Mouse (Mus musculus): ENCODE data around the gene Loxl1.

Gene Loxl1

DNA sequence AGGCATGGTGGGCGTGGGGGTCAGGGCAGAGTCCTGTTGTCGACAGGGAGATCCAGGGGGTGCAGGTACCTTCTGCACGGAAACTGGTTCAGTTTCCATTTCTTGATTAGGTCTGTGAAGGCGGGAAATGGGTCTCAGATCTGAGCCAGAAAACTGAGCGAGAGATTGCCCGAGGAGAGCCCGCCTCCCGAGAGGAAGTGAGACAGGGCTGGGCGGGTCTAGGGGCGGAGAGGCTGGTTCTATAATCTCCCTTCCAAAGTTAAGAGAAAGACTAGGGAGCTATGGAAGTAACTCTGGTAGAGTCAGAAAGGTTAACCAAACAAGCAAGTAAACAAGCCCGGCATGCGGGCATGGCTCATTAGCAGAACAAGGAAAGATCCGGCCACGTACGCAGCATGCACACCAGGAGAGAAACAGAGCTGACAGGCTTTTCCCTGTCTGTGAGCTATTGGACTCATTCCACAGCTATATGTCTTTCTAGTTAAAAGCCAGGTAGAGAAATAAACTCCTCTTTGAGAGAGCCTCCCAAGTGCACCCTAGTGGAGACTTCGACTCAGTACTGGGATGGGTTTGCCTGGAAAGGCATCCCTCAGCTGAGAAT, 63.3 kb downstream of the Loxl1 start, which contains the start of gene Pml:
Pml (minus strand) TSS at position 195 of the 601 bp plus-strand sequence.
- peak; percentile 89 for DNase-seq (ENCODE audit: low read depth, low spot score)

DNA sequence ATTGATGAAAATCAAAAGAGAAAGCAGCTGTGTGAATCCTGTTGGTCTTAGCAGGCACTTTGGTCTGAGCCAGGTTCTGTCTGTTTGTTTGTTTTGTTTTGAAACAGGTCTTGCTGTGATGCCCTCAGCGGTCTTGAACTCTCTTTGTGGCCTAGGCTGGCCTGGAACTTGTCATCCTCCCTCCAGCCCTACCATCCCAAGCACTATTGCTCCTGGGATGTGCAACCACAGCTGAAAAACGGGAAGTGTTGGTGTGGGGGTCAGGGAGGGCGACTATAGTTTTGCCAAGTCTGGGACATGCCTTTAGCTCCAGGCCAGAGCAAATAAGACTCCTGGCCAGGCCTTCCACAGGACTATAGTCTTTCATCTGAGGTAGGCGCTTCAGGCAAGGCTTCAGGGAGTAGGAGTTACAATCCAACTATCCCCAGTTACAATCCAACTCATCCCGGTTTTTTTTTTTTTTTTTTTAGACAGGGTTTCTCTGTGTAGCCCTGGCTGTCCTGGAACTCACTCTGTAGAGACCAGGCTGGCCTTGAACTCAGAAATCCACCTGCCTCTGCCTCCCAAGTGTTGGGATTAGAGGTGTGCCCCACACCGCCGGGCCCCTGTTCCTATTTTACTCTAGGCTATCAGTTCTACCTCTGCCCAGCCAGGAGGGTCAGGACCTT, 64.1 kb downstream of the Loxl1 start:
- DNase-seq (ENCODE audit: low read depth, low spot score), result no peak

DNA sequence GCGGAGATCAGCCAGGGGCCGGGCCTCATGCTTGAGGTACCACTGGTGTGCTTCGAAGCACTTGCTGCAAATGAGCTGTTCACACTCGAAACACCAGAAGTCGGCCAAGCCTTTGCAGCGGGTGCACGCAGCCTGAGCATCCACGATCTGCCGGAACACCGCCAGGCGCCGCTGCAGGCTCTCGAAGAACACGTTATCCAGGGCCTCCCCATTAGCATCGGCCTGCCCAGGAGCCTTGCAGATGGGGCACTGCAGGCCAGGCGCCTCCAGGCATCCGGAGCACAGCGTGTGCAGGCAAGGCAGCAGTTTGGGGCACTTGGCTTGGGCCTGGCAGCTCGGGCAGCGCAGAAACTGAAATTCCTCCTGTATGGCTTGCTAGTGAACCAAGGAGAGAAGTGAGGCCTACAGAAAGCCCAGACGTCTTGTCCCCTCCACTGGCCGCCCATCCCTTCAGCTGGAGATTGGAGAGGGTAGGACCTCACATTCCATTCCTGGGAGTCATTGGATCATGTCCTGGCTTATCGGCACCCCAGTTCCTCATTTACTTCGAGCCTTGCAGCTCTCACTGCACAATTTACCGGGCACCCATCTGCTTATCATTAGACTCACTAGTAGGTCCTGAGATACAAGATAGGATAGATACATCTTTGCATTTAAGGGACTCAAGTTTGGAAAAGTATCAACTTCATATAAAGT, 65.8 kb downstream of the Loxl1 start:
- DNase-seq (ENCODE audit: low read depth, low spot score), result peak; percentile 92

DNA sequence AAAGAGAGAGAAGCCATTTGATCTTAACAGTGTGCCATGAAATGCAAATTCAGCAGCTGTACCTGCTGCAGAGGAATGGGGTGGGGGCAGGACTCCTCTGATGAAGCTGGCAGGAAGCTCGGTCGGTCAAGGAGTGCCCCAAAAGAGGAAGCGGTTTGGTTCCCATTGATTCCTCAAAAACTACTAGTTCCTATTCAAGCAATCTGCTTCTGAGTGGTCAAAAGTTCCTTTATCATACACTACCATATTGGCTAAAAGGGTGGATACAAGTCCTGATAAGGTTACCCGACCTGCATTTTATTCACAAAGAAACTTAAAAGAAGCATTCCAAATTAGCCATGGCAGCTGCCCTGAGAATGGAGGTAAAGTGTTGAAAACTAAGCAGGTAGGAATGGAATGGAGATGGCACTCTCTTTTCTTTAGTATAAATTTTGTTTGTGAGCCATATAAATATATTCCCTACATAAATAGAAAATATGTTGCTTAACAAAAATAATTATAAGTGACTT, 66.8 kb downstream of the Loxl1 start:
- DNase-seq (ENCODE audit: low read depth, low spot score), result no peak

DNA sequence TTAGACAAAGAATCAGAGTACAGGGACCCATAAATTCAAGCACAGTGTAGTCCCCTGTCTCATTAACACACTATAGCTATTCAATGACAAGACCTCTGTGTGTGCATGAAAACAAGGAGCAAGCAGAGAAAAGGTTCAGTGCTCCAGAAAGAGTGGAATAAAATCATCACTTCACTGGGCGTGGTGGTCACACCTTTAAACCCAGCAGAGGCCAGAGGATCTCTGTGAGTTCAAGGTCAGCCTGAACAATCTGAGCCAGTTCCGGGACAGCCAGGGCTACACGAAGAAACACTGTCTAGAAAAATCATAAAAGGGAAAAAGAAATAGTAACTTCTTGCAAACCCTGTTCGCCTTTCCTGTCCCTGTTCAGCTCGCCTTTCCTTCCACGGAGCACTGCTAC, 69.3 kb downstream of the Loxl1 start:
- DNase-seq (ENCODE audit: low read depth, low spot score), result peak; percentile 46

DNA sequence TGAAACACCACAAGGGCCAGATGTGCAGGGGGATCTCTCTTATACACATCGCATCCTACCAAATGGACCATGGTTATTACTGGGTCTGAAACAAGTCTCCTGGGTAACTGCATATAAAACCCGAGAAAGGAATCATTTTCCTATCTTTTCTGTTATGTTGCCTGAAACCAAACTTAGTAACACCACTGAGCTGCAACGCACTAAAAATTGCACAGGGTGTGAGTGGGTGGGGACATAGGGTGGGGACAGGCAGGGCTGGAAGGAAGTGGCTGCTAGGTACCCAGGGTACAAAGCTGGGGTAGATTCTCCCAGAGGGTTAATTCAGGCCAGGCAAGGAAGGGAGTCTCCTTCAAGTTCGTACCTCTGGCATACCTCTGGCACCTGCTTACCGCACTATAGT, 70.3 kb downstream of the Loxl1 start:
- no peak for DNase-seq (ENCODE audit: low read depth, low spot score)

DNA sequence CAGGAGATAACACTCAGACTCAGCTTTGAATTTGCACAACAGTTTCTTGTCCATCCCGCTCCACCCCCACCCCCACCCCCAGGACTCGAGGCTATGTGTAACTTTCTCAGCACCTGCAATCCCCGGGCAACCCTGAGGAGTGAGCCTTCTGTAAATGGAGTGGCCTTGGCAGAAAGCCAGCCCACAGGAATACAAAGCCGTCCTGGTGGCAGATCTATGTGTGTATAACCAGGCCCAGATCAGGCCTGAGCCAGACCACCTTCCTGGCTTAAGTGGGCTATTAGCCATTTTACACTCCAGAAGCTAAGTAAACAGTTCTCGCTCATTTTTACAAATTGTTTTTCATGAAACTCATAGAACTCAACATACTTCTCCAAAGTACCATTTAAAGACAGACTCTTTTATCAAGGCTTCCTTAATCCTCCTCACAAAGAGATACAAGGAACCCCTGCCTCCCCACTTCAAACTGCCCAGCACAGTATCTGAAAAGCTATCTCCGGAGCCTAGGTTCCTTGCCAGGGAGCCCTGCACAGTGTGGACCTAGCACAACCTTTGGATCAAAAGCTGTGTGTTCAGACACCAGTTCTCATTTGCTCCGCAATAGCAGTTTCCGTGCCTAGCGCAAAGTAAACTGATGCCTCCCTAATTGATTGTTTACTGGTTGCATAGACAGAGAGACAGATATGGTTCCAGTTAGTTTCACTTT, 71.1 kb downstream of the Loxl1 start:
- peak; percentile 92 for DNase-seq (ENCODE audit: low read depth, low spot score)
